Mouse (Mus musculus): ENCODE data around the gene Lgmn.

Gene Lgmn

GRCm38 (mm10) chr12:102387219-102387917 is 52.2 kb downstream of the Lgmn start:
- peak; percentile 86 for DNase-seq

GRCm38 (mm10) chr12:102384819-102385218 is 54.8 kb downstream of the Lgmn start:
- no peak for DNase-seq

- no peak for DNase-seq
Observed at GRCm38 (mm10) chr12:102383288-102383687, 56.3 kb downstream of the Lgmn start.

GRCm38 (mm10) chr12:102382180-102382579 is 57.4 kb downstream of the Lgmn start:
- DNase-seq, result no peak

GRCm38 (mm10) chr12:102372322-102372721 is 67.3 kb downstream of the Lgmn start:
- no peak for DNase-seq

GRCm38 (mm10) chr12:102370931-102371500 is 68.6 kb downstream of the Lgmn start:
- DNase-seq, result no peak

GRCm38 (mm10) chr12:102369488-102370235 is 70.0 kb downstream of the Lgmn start:
- no peak for DNase-seq

- DNase-seq, result no peak
Observed at GRCm38 (mm10) chr12:102368556-102368955, 71.1 kb downstream of the Lgmn start.

- DNase-seq, result no peak
Observed at GRCm38 (mm10) chr12:102368066-102368465, 71.5 kb downstream of the Lgmn start.

- DNase-seq, result no peak
Observed at GRCm38 (mm10) chr12:102367075-102367474, 72.5 kb downstream of the Lgmn start.

- DNase-seq, result no peak
Observed at GRCm38 (mm10) chr12:102366126-102366816, 73.3 kb downstream of the Lgmn start.

GRCm38 (mm10) chr12:102365016-102365415 is 74.6 kb downstream of the Lgmn start:
- DNase-seq, result peak; percentile 13

GRCm38 (mm10) chr12:102361189-102362161 is 78.1 kb downstream of the Lgmn start:
- no peak for DNase-seq

- DNase-seq, result no peak
Observed at GRCm38 (mm10) chr12:102359390-102359789, 80.2 kb downstream of the Lgmn start.

GRCm38 (mm10) chr12:102356781-102357180 is 82.8 kb downstream of the Lgmn start:
- no peak for DNase-seq

GRCm38 (mm10) chr12:102355784-102356183 is 83.8 kb downstream of the Lgmn start:
- DNase-seq, result no peak

- DNase-seq, result no peak
Observed at GRCm38 (mm10) chr12:102354126-102354984, 85.3 kb downstream of the Lgmn start.

GRCm38 (mm10) chr12:102350997-102351396 is 88.6 kb downstream of the Lgmn start:
- DNase-seq, result no peak

- no peak for DNase-seq
Observed at GRCm38 (mm10) chr12:102348447-102348846, 91.2 kb downstream of the Lgmn start.

- DNase-seq, result peak; percentile 71
Observed at GRCm38 (mm10) chr12:102346507-102346906, 93.1 kb downstream of the Lgmn start.

All from kidney, adult 9 months (tissue).